Mouse (Mus musculus) kidney, adult 2 months (tissue): ENCODE measurements at regions not wholly inside any gene's neighbourhood (a gene's known extent, or its start where the extent isn't known, plus 50 kb on each side); places are given as distances from the start of the nearest gene placed in this dataset.

Experiments used
- CTCF ChIP-seq: fragments of 200-500 bp; conservative IDR thresholded peaks from 2 replicates; pipeline ENCODE4 v1.5.1; 2011; ENCODE audit warnings: low read depth, mild to moderate bottlenecking, control low read depth, low read length, moderate library complexity, mixed read lengths; ENCODE audit not compliant: insufficient read depth, insufficient read length
- POLR2A ChIP-seq: fragments of 200-500 bp; IDR thresholded peaks from one replicate; pipeline ENCODE4 v1.6.1; 2011; ENCODE audit warnings: low read depth, low read length, control low read depth

DNA sequence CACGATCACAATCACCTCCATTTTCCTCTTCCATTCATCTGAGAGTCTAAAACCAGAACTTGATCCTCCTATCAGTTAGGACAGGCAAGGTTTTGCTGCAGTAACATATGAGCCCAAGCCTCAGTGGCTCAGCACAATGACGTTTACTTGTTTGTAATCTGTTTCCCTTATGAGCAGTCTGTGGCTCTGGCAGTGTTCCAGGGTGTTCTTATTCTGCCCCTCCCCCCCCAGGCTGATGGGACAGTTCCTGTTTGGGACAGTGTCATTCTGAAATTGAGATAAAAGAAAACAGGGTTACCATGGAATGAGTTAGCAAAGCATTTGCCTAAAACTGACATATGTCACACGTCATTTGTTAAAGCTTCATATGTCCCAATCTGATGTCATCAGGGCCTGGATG, 75.5 kb downstream of the Vcpkmt start:
- TF ChIP-seq CTCF (no peak), POLR2A (no peak)
